Mouse (Mus musculus): ENCODE results near the gene Ofcc1.

- TF ChIP-seq CTCF (IDR thresholded peaks at IDR 0.05; ENCODE audit: insufficient read depth, low read depth, low read length) (no peak), POLR2A (IDR thresholded peaks at IDR 0.05; ENCODE audit: insufficient read depth, low read depth, low read length) (no peak)
Measured at GRCm38 (mm10) chr13:39979294-39980061, 381.8 kb downstream of the Ofcc1 start.

Measured in olfactory bulb, adult 2 months (tissue).